Mouse (Mus musculus) A20 (cell line): ENCODE measurements at regions not wholly inside any gene's neighbourhood (a gene's known extent, or its start where the extent isn't known, plus 50 kb on each side); places are given as distances from the start of the nearest gene placed in this dataset.

Experiments
- DNase-seq: peaks from one replicate; pipeline ENCODE4 v3.0.0-alpha.2; 2011; ENCODE audit warnings: low read depth, low spot score

DNA sequence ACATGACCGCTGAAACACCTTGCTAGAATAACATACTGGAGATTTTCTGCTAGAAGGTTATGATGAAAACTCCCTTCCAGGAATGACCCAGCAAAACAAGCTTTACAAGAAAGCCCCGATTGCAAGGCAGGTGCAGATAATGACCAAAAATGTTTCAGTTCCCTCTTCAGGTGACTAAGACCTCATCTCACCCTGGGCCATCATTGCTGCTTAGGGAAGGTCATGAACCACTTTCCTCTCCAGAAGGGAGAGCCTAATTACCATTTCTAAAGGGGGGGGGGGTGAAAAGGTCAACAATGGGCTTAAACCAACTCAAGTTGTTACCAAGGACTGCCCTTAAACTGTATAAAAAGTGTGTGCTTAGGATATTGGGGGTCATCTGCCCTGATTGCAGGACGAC lies 59.8 kb upstream of the Speer4c start:
- no peak for DNase-seq

DNA sequence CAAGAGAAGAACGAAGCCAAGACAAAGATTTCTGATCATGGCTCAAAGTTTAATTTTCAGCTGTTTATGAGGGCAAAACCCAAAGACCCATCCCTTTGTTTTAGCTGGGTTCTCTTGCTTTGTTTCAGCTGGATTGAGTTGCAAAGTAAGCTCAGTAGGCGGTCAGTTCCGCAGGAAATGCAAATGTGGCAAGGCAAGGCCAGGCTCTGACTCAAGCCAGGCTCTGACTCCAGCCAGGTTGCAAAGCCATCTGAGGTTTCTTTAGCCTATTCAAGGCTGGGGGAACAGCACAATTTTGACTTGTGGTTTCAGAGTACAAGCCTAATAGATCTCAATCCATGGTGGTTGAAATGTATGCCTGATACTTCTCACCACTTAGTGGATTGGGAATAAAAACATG lies 60.5 kb upstream of the Speer4c start:
- no peak for DNase-seq

DNA sequence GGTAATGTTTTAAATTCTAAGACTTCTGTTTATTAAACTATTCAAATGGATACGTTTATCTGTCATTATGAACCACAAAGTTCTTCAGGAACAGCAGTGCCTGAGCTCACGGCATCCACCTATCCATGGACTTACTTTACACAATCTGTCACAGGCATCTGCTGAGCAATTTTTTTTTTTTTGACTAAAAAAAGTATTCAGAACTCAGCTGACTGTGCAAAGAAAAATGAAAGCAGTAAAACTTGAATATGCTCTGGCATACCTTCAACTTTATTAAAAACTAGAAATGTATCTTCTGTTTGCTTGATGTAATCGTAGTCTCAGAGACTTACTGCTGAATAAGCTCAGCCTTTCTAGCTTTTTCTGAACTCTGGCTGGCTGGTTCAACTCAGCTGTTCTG lies 62.0 kb upstream of the Speer4c start:
- DNase-seq, result no peak

DNA sequence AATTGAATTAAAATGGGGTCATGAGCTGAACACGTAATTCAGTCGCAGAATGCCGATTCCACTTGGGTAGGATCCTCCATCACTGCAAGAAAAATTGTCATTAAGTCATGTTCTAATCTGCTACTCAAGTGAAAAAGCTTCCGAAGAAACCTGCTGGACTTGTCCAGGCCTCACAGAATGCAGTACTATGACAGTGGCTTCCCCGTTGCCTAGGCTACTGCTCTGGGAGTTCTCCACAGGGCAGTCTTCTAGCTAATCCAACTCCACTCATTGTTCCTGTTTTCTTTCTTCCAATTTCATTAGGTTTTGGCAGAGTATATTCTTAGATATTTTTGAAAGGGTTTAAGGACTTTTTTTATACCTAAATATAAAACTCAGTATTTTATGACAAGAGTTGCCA lies 89.5 kb upstream of the Speer4c start:
- DNase-seq, result no peak

DNA sequence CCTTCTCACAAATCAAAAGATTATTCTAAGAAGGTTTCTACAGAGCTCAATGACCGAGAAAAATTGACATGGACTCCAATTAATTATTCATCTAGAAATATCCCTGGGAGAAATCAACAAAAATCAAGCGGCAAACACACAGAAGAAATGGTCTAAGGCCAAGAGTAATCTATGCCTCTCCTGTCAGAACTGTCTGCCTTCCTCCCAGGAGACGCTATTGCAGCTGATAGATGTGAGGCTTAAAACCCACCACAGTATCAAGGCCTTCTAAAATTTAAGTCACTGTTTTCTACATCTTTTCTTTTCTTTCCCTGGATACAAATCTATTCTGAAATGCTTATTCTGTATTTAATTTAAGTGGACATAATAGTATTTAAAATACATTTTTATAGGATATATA lies 102.8 kb upstream of the Speer4c start:
- DNase-seq, result no peak

DNA sequence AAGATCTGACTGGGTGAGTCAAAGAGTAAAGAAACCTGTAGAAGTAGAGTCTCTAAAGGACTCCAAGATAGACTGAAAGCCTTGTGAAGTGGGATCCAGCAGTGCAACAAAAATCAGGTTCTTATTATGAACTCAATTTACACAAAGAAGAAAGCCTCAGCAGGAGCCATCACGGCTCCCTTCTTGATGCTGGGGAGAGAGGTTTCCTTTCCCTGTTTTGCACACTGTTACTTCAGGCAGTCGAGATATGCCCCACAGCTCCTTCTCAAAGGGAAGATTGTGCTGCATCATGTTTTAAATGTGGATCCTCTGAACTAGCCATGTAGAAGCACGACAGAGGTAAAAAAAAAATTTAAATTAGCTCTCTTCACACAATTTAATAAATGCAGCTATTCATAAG lies 103.3 kb upstream of the Speer4c start:
- DNase-seq, result no peak

DNA sequence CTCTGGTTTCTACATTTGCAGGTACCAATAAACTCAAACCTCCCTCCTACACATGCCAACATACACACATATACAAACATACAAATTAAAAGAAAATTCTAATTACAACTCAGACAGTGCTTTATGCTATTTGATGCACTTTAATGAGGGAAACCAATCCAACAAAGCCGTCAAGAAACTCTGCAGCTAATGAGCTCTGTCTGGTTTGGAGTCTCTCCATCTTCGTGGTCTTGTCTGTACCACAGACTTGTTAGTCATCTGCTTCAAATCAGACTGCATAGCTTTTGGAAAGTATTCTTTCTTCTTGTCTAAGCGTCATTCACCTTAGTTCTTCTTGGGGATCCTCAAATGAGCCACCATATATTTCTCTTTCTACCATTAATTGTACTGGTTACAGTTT lies 108.9 kb upstream of the Speer4c start:
- DNase-seq, result no peak

DNA sequence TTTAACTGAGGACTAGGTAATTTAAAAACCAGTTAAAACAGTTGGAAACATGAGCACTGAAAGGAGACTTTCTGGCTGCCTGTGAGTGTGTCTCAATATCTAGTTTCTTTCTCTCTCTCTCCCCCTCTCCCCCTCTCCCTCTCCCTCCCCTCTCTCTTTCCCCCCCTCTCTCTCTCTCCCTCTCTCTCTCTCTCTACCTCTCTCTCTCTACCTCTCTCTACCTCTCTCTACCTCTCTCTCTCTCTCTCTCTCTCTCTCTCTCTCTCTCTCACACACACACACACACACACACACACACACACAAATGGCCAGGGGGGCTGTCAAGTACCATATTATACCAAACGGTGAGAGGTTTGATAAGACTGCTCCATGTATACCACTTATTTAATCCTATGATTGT lies 103.0 kb upstream of the Cacna2d1 start:
- no peak for DNase-seq

DNA sequence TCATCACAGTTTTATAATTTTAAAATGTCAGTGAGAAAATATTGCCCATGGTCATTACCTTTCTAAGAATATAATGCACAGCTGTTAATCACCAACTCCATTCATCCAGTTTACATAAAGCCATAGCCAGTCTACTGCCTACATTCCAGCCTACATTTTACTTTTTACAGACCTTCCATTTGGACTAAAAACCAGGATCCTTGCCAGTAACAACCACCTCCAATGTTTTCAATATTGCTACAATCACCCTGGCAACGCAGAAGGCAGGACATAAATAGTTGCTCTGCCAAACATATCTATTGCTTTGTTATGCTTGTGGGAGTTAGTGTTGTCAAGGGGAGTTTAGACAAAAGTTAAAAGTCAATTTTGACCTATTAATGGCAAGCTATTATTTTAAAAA lies 102.2 kb upstream of the Cacna2d1 start:
- no peak for DNase-seq

DNA sequence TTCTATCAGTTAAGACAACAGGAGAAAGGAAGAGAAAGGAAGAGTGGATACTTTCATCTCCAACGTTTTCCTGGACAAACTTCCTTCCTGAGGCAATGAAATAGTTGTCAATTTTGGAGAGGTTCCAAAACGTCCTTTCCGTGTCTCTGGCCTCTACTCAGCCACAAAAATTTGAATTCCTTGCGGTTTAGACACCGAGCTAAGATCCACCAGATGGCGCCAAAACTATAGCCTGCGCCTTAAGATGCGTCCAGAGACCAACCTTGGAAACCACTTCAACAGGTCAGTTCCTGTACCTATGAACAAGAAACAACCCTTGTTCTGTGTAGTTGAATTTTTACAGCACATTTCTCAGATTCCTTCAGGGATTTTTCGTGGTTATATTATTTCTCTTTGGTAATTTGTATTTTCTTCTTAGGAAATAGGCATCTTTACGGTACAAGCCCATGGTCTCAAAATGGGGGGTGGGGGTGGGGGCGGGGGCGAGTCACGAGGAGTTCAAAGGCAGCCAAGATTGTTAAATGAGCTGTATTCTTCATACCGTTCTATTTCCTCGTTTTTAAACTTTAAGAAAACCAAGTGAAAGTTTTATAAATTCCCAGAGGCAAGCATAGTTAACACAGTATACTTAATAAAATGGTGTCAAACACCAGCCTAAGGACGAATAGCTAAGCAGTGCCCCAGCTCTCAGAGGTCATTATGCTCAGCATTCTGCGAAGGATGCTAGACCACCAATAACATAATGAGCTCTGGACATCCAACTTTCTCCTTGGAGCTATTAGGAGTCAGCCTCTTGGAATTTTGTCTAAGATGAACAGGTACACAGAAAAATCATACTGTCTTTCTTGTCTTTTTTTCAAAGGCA lies 96.2 kb upstream of the Cacna2d1 start:
- peak; percentile 5 for DNase-seq

DNA sequence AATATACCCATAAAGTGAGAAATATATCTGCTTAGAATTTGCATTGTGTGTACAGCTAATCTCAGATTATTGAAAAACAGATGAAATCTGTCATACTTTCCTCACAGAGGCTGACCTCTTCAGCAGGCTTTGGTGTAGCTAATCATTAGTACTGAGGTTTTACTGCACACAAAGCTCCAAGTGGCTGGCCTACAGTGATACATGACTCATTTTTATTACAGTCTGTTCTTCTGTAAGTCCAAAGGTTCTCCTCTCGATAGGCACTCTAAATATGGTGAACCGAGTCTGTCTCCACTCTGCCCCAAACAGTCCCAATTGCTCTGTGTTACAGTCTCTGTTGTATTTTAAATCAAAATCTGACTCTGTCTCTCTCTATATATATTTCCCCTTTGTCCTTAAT lies 87.7 kb upstream of the Cacna2d1 start:
- DNase-seq, result no peak

DNA sequence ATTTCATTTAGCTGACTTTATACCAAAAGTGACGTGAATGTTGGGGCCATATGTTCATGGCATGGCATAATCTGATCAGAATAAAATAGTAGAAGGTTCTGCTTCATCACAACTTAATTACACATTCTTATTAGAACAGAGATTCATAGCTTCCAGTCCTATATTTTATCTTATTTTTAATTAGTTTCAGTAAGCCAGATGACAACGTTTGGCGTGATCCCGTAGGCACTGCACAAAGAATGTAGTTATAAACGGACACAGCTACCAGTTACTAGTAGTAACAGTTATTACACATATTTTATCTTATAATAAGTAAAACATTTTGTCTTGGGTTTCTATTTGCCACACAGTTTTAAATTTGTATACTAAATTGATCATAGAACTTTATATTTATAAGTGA lies 85.0 kb upstream of the Cacna2d1 start:
- no peak for DNase-seq

DNA sequence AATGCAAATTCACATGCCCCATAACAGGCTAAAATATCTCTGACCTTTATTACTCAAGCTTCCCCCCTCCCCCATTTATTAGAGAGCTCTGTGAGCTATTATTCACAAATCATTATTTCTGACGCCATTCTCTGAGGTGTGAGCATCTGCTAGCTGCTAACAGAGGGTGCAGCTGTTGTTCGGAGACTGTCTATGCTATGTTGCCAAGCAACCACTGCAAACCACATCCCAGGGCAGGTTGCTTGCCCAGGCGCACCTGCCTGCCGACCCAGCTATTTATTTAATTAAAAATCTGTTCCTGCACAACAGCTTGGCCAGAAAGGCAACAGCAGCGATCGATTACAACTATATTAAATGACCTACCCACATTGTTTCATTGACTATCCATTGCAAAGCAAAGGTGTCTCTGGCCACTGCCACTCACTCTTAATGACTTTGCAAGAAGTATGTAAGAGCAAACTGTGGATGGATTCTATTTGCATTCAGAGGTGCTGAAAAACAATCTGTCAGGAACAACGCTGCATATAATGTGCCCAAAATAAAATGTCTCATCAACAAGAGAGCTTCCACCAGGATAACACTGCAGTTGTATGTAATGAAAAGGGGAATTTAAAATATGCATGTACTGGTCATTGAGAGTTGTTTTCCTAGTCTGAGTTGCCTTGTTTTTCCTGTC lies 84.2 kb upstream of the Cacna2d1 start:
- no peak for DNase-seq

DNA sequence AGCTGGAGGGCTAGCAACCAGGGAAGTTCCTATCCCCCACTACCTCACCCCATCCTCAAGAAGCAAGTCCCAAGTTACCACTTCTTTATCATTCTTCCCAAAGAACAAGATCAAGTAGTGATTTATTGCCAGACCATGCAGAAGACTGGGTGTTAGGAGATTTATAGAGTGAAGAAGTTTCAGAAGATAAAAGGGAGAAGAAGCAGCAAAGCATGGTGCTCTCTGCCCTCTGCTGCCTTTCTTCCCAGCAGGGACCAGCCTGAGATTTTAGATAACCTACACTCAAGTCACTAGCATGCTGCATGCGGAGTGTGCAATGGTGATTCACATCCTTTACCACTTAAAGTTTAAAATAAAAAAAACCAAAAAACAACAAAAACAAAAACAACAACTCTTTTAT lies 79.7 kb upstream of the Cacna2d1 start:
- no peak for DNase-seq

DNA sequence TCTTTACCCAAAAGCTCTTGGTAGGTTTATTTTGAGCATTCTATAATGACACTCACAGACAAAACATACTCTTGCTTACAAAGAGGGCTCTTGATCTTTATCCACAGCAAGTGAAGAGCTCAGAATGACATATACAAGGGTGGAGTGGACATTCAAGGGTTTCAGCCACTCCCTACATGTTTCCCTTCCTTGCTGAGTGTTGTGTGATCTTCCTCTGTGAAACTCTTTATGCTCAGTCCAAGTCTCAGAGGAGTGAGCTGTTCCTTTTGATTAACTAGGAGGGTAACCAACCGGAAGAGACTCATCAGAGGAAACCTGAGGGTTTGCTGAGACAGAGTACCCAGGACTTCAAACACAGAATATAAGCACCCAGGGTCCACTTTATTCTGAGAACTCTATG lies 77.5 kb upstream of the Cacna2d1 start:
- no peak for DNase-seq

DNA sequence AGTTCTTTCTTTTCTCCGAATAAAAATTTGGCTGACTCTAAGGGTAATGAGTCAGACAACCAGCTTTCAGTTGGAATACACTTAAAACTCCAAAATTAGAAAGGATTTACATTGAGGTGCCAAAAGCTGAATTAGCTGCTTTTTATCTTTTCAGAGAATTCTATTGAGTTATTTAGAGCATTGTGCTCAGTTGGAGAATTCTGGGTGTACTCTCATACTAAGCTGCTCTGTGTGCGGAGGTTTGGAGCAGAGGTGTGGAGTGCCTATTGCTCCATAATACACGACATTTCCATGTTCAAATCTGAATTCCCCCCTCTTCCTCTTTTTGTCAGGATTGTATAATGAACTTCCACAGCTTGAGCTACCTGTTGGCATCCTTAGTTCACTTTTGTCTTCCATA lies 60.4 kb upstream of the Cacna2d1 start:
- no peak for DNase-seq

DNA sequence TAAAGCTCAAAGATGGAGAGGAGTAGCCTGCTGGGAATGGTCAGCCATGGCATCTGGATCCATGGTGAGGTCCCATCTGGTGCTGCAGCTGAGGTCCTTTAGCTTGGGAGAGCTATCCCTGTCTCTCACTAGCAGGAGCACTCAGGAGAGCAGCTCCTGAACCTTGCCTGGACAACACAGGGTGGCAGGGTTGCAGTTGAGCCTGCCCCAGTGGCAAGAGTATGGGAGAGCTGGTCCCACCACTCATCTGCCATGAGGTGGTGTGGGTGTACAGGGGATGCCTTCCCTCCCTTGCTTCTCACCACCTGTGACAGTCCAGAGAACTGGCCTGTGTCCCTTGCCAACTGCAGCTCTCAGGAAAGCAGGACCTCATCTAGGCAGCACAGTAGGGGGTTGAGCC lies 51.5 kb upstream of the Cacna2d1 start:
- no peak for DNase-seq
